Mouse (Mus musculus) gastrocnemius, postnatal 10 days (tissue): ENCODE data around the gene Rpl3. TPM values are rescaled to one million over a fixed set of nuclear protein-coding genes. Genes with fewer than 3 reads are reported as not detected.
"Not testable (repeated sequence)": the region's sequence is repeated elsewhere in the genome, so short reads cannot be mapped to it uniquely, and the experiment has no call there.

Experiments used
- DNase-seq: peaks from one replicate; pipeline ENCODE4 v3.0.0; 2021; ENCODE audit warnings: mixed read lengths
- long read RNA-seq, 2 experiments: library from polyadenylated mRNA; stranded (forward); transcript quantifications; one replicate each; pipeline ENCODE4 v2.0.0; 2021
- total RNA-seq, 2 experiments: library from RNA; stranded (reverse); gene quantifications; 2 replicates each; pipeline ENCODE4 v1.2.3; 2021

Gene Rpl3
- 100 to 1,000 TPM; 224 to 271 TPM for total RNA-seq
- long read RNA-seq, experiment 1, transcript Rpl3-201 (10 exons, 1,351 nt) = major isoform, 358 of 376 reads
- long read RNA-seq, experiment 1, partial matches to known transcripts = 4 of 376 reads
- long read RNA-seq, experiment 1, other reads (novel, unspliced or antisense) = 10 of 376 reads
- long read RNA-seq, experiment 2, transcript Rpl3-201 (10 exons, 1,351 nt) = major isoform, 355 of 367 reads
- long read RNA-seq, experiment 2, partial matches to known transcripts = 3 of 367 reads
- long read RNA-seq, experiment 2, other reads (novel, unspliced or antisense) = 7 of 367 reads

GRCm38 (mm10) chr15:80091121-80091955 is at the start of gene Rpl3, which contains the start of gene Syngr1:
Gene Rpl3, minus strand, starts transcription at chr15:80091868.
Gene Syngr1, plus strand, starts transcription at chr15:80091334.
- DNase-seq = peak; percentile 81

GRCm38 (mm10) chr15:80140878-80141277 is 49.2 kb upstream of the Rpl3 start:
- DNase-seq = no peak

GRCm38 (mm10) chr15:80140302-80140701 is 48.6 kb upstream of the Rpl3 start:
- DNase-seq = no peak

GRCm38 (mm10) chr15:80137945-80138791 is 46.5 kb upstream of the Rpl3 start:
- no peak for DNase-seq

- no peak for DNase-seq
These were observed 45.0 kb upstream of the Rpl3 start for GRCm38 (mm10) chr15:80136645-80137044.

GRCm38 (mm10) chr15:80135499-80135898 is 43.8 kb upstream of the Rpl3 start:
- DNase-seq = no peak

- DNase-seq = no peak
These were observed 42.8 kb upstream of the Rpl3 start for GRCm38 (mm10) chr15:80134450-80134847.

GRCm38 (mm10) chr15:80133682-80134449 is 42.2 kb upstream of the Rpl3 start:
- DNase-seq = no peak

- peak; percentile 94 for DNase-seq
These were observed 41.4 kb upstream of the Rpl3 start, which contains the start of gene Tab1 for GRCm38 (mm10) chr15:80132993-80133586. Gene Tab1, plus strand, starts transcription at chr15:80133127.

GRCm38 (mm10) chr15:80132452-80132851 is 40.8 kb upstream of the Rpl3 start:
- no peak for DNase-seq

- DNase-seq = no peak
These were observed 39.8 kb upstream of the Rpl3 start for GRCm38 (mm10) chr15:80131421-80131820.

GRCm38 (mm10) chr15:80130689-80131088 is 39.0 kb upstream of the Rpl3 start:
- DNase-seq = no peak

GRCm38 (mm10) chr15:80129982-80130381 is 38.3 kb upstream of the Rpl3 start:
- no peak for DNase-seq

GRCm38 (mm10) chr15:80127191-80127590 is 35.5 kb upstream of the Rpl3 start:
- DNase-seq = no peak

- no peak for DNase-seq
These were observed 33.0 kb upstream of the Rpl3 start for GRCm38 (mm10) chr15:80124651-80125050.

- not testable (repeated sequence) for DNase-seq
These were observed 30.8 kb upstream of the Rpl3 start for GRCm38 (mm10) chr15:80122431-80122830.

GRCm38 (mm10) chr15:80121721-80122325 is 30.2 kb upstream of the Rpl3 start:
- no peak for DNase-seq

- DNase-seq = no peak
These were observed 27.4 kb upstream of the Rpl3 start for GRCm38 (mm10) chr15:80119076-80119475.

GRCm38 (mm10) chr15:80117154-80117553 is 25.5 kb upstream of the Rpl3 start:
- no peak for DNase-seq
